Mouse (Mus musculus): ENCODE measurements around the gene Pla2g4e. TPM values are rescaled to one million over a fixed set of nuclear protein-coding genes. Genes with fewer than 3 reads are reported as not detected.

Gene Pla2g4e
- polyA plus RNA-seq, 1 experiment from 2014 or later: 0.37 TPM

DNA sequence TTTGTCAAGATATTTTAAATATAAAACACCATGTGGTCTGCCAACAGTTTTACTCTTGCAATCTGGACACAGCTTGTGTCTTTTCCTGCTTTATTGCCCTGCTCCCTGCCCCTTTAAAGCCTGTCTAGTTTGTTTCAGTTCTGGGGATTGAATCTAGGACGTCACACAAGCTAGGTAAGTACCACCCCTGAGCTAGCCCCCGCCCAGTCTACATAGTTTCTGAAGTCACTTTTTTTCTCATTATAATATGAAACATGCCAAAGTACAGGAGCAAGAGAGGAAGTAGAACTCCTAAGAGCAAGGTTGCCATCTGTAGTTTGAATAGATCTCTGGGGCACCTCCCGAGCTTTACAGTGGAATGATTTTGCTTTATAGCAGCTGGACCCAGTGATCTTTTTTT lies 94.6 kb downstream of the Pla2g4e start:
- Histone ChIP-seq H3K4me3 (no peak overlapping the region), H3K27me3 (no peaks in the 10 kb centered on the region), H3K9ac (no peak overlapping the region), H3K9me3 (no peaks in the 10 kb centered on the region), H3K4me2 (no peak overlapping the region), H3K36me3 (no peaks in the 10 kb centered on the region), H3K27ac (no peak overlapping the region), H3K4me1 (0 out of 2 replicates have a peak, but pooled peaks cover 12% of the 10 kb centered on the region)
- ATAC-seq (ENCODE audit: borderline replicate concordance, extremely low read depth, low FRiP score, low TSS enrichment): no peak
- 74% methylated on average over 3 of the region's 3 CpGs for WGBS

DNA sequence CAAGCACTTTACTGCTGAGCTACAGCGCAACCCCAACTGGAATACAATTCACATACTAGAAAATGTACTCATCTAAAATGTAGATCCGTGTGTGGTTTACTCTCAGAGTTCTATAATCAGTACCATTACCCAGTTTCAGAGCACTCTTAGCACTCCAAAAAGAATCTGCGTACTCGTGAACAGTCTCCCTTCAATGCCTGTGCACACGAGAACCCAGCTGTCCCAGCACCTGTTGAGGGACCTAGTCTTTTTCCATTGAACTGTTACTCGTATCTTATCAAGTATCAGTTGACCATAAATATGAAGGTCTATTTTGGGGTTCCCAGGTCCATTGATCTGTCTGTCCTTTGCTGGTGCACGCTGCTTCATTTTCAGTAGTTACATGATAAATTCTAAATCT lies 95.5 kb downstream of the Pla2g4e start:
- Histone ChIP-seq H3K27me3 (no peaks in the 10 kb centered on the region), H3K4me2 (no peak overlapping the region), H3K9me3 (no peaks in the 10 kb centered on the region), H3K27ac (no peak overlapping the region), H3K36me3 (no peaks in the 10 kb centered on the region), H3K4me1 (0 out of 2 replicates have a peak, but pooled peaks cover 7% of the 10 kb centered on the region), H3K9ac (no peak overlapping the region), H3K4me3 (no peak overlapping the region)
- 84% methylated on average over 7 of the region's 7 CpGs for WGBS
- no peak for ATAC-seq (ENCODE audit: borderline replicate concordance, extremely low read depth, low FRiP score, low TSS enrichment)

DNA sequence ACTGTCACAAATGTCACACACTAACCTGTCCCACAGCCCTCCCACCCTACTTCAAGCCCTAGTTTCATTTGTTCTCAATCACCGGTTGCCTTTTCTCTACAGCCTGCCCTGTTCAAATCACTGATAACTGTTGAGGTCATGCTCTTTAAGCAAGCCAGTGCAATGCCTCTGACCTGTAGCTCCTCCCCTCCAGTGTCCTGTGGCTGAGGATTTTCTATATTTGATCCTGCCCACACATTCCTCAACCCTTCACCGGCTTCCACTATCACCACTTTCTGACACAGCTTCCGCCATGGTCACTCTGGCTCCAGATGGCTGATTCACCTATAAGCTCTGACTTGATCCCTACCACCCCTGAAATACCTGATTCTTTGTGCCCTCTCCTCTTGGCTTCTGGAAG lies 97.1 kb downstream of the Pla2g4e start:
- Histone ChIP-seq H3K9me3 (no peaks in the 10 kb centered on the region), H3K9ac (no peak overlapping the region), H3K4me3 (no peak overlapping the region), H3K36me3 (no peaks in the 10 kb centered on the region), H3K27ac (no peak overlapping the region), H3K4me2 (no peak overlapping the region), H3K27me3 (no peaks in the 10 kb centered on the region), H3K4me1 (no peaks in the 10 kb centered on the region)
- ATAC-seq (ENCODE audit: borderline replicate concordance, extremely low read depth, low FRiP score, low TSS enrichment): no peak
- WGBS: 52% methylated on average over 3 of the region's 3 CpGs

DNA sequence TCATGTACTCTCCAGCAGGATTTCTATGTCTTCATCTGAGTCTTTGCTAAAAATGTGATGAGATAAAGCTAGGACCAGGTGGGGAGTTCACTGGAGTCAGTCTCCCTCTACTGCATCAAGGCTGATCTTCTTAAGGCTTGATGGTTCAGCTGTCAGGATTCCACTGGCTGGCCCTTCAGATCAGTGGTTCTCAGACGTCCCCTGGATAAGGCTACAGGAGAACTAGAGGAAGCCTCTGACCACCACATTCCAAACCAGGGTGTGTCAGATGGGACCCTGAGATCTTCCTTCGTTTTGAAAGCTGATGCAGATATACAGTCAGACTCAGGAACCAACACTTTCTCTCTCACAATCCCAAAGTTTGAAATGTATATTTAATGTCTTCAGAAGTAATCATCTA lies 97.8 kb downstream of the Pla2g4e start:
- no peak overlapping the region for H3K4me2 ChIP-seq
- no peaks in the 10 kb centered on the region for H3K4me1 ChIP-seq

DNA sequence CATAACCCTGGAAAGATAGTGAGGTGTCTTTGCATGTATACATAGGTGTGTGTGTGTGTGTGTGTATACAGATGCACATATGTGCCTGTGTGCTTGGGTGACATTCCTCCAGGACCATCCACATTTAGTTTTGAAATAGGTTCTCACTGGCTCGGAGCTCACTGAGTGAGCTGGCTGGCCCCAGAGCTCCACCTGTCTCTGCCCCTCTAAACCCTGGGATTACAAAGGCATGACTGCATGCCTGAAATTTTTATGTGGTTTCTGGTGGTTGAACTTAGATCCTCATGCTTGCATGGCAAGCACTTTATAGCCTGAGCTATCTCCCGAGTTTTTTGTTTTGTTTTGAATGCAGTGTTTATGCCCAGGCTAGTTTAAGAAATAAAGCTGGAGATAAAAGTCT lies 98.6 kb downstream of the Pla2g4e start:
- ATAC-seq (ENCODE audit: borderline replicate concordance, extremely low read depth, low FRiP score, low TSS enrichment): no peak
- H3K27me3 ChIP-seq: no peaks in the 10 kb centered on the region
- no peak overlapping the region for H3K9ac ChIP-seq
- H3K9me3 ChIP-seq: no peaks in the 10 kb centered on the region
- no peak overlapping the region for H3K4me3 ChIP-seq
- 51% methylated on average over 2 of the region's 2 CpGs for WGBS
- H3K4me1 ChIP-seq: no peaks in the 10 kb centered on the region
- no peak overlapping the region for H3K4me2 ChIP-seq
- H3K27ac ChIP-seq: no peak overlapping the region
- no peaks in the 10 kb centered on the region for H3K36me3 ChIP-seq

More for the DNA sequence above, 97.8 kb downstream of the Pla2g4e start:
- WGBS: 29% methylated on average over 2 of the region's 2 CpGs
- no peak overlapping the region for H3K9ac ChIP-seq
- H3K36me3 ChIP-seq: no peaks in the 10 kb centered on the region
- H3K27ac ChIP-seq: no peak overlapping the region
- no peak overlapping the region for H3K4me3 ChIP-seq
- no peaks in the 10 kb centered on the region for H3K9me3 ChIP-seq
- ATAC-seq (ENCODE audit: borderline replicate concordance, extremely low read depth, low FRiP score, low TSS enrichment): no peak
- H3K27me3 ChIP-seq: no peaks in the 10 kb centered on the region

DNA sequence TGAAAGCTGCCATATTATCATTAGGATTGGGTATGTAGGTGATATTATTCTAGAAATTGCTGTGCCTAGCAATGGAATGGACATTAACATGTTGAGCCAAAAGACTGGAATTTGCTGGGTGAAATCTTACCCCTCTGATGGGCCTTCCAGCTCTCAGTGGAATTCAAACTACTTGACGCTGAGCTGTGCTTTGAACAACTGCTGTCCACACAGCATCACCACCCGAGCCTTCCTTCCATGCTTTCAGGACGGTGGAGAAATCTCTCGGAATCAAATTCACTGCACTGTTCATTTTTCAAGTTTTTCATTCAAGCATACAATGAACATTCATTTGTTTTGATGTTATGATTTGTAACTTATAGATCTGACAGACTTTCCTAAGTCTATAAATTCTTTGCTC lies 100.7 kb downstream of the Pla2g4e start:
- WGBS: 75% methylated on average over 4 of the region's 4 CpGs

DNA sequence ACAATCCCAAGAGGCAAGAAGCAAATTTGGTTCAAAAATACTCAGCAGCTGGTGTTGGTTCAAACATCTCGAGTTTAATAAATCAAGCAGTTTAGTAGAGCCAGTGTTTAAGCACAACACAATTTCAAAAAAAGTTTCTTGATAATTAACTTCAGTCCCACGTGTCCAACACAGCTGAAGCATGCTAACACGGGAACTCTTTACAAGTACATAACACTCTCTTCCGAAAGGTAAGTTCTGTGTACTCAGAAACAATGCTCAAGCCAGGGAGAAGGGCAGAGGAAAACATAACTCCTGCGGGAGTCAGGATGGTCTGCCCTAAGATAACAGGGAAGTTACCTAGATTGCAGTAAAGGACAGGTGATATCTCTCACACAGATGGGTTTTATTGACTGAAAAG lies 102.8 kb downstream of the Pla2g4e start:
- H3K9ac ChIP-seq: no peak overlapping the region
- H3K4me1 ChIP-seq: peaks cover 10% of the 10 kb centered on the region; the same call in 1 of the 2 replicates
- WGBS: 78% methylated on average over 5 of the region's 5 CpGs
- no peak overlapping the region for H3K4me2 ChIP-seq
- H3K36me3 ChIP-seq: no peaks in the 10 kb centered on the region
- ATAC-seq (ENCODE audit: borderline replicate concordance, extremely low read depth, low FRiP score, low TSS enrichment): no peak
- no peak overlapping the region for H3K4me3 ChIP-seq
- no peaks in the 10 kb centered on the region for H3K9me3 ChIP-seq
- no peak overlapping the region for H3K27ac ChIP-seq
- H3K27me3 ChIP-seq: no peaks in the 10 kb centered on the region

More for the DNA sequence above, 100.7 kb downstream of the Pla2g4e start:
- Histone ChIP-seq H3K9me3 (no peaks in the 10 kb centered on the region), H3K4me2 (no peak overlapping the region), H3K4me1 (peaks cover 10% of the 10 kb centered on the region; the same call in 1 of the 2 replicates), H3K27ac (no peak overlapping the region), H3K4me3 (no peak overlapping the region), H3K9ac (no peak overlapping the region), H3K36me3 (no peaks in the 10 kb centered on the region), H3K27me3 (no peaks in the 10 kb centered on the region)
- no peak for ATAC-seq (ENCODE audit: borderline replicate concordance, extremely low read depth, low FRiP score, low TSS enrichment)

DNA sequence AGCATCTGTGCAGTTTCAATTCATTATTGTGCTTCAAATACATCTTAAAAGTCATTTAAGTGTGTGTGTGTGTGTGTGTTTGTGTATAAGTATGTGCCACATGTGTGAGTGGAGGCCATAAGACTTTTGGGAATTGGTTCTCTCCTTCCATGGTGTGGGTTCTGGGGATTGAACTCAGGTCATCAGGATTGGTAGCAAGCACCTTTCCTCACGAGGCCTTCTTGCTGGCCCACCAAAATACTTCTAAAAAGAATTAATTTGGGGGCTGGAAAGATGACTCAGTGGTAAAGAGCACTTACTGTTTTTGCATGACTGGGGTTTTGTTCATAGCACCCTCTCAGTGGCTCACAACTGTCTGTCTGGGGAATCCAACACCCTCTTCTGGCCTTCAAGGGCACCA lies 103.5 kb downstream of the Pla2g4e start:
- WGBS: 82% methylated on average over 1 of the region's 1 CpGs
- Histone ChIP-seq H3K4me3 (no peak overlapping the region), H3K4me2 (no peak overlapping the region), H3K9me3 (no peaks in the 10 kb centered on the region), H3K4me1 (peaks cover 10% of the 10 kb centered on the region; the same call in 1 of the 2 replicates), H3K36me3 (no peaks in the 10 kb centered on the region), H3K27ac (no peak overlapping the region), H3K9ac (no peak overlapping the region), H3K27me3 (no peaks in the 10 kb centered on the region)
- ATAC-seq (ENCODE audit: borderline replicate concordance, extremely low read depth, low FRiP score, low TSS enrichment): no peak

DNA sequence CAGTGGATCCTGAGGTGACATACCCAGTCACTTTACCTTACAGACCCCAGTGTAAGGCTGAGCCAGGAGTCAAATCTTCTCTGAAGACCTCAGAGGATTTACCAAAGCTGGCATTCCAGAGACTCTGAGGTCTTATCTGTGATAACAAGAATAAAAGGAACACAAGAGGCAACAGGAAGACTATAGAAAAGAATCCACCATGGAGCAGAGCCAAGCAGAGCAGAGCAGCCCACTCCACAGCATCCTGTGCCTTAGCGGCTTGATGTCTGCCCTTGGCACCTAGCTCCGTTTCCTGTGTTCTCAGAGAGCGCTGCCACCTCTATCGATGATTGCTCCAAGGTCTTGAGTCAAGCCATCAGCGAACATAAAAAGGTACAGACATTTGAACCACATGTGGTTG lies 104.8 kb downstream of the Pla2g4e start:
- WGBS: 63% methylated on average over 5 of the region's 5 CpGs
- Histone ChIP-seq H3K27ac (peak overlapping the region; percentile 35; the same call in 1 of the 2 replicates), H3K4me3 (no peak overlapping the region), H3K9ac (no peak overlapping the region), H3K4me2 (no peak overlapping the region), H3K9me3 (no peaks in the 10 kb centered on the region), H3K4me1 (peaks cover 10% of the 10 kb centered on the region; the same call in 1 of the 2 replicates), H3K27me3 (no peaks in the 10 kb centered on the region), H3K36me3 (no peaks in the 10 kb centered on the region)
- no peak for ATAC-seq (ENCODE audit: borderline replicate concordance, extremely low read depth, low FRiP score, low TSS enrichment)

DNA sequence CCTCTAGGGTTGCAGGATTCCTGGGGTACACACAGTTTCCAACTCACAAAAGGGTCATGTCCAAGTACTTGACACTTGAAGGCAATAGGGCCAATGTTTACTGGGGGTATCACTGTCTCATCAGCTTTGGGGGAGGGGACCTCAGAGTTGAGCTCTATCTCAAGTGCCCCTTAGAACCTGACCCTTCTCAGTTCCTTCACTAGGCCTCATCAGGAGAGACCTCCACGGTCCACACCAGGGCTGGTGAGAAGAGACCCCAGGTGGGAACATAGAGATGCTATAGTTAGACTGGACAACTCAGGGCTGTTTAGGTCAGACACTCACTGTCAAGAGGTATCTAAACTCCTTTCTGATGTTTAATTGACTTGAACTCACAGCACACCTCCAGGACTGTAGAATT lies 106.0 kb downstream of the Pla2g4e start:
- peaks cover 16% of the 10 kb centered on the region for H3K4me1 ChIP-seq
- no peak overlapping the region for H3K4me3 ChIP-seq
- H3K4me2 ChIP-seq: no peak overlapping the region
- 80% methylated on average over 1 of the region's 1 CpGs for WGBS
- no peak overlapping the region for H3K27ac ChIP-seq
- H3K27me3 ChIP-seq: no peaks in the 10 kb centered on the region
- no peak overlapping the region for H3K9ac ChIP-seq
- no peaks in the 10 kb centered on the region for H3K9me3 ChIP-seq
- no peak for ATAC-seq (ENCODE audit: borderline replicate concordance, extremely low read depth, low FRiP score, low TSS enrichment)
- H3K36me3 ChIP-seq: no peaks in the 10 kb centered on the region

DNA sequence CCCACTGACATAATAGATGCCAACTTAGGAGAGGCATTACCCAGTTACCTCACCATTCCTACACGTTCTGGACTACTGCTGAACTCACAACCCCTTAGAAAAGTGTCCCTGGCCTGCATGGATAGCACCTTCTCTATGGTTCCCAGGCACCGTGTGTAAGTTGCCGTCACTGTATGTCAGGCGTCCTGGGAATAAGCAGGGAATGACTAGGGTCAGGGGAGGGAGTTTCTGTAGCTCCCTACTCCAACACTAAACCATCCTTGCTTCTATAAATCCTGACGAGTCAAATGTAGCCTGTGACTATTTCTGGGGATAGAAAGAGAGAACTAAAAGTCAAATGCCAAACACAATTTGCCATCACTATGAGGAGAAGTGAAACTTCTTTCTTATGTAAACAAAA lies 107.9 kb downstream of the Pla2g4e start:
- Histone ChIP-seq H3K9me3 (no peaks in the 10 kb centered on the region), H3K36me3 (no peaks in the 10 kb centered on the region), H3K9ac (no peak overlapping the region), H3K4me3 (no peak overlapping the region), H3K4me1 (peaks cover 16% of the 10 kb centered on the region), H3K27ac (no peak overlapping the region), H3K27me3 (no peaks in the 10 kb centered on the region), H3K4me2 (no peak overlapping the region)
- ATAC-seq (ENCODE audit: borderline replicate concordance, extremely low read depth, low FRiP score, low TSS enrichment): no peak
- 55% methylated on average over 5 of the region's 5 CpGs for WGBS

DNA sequence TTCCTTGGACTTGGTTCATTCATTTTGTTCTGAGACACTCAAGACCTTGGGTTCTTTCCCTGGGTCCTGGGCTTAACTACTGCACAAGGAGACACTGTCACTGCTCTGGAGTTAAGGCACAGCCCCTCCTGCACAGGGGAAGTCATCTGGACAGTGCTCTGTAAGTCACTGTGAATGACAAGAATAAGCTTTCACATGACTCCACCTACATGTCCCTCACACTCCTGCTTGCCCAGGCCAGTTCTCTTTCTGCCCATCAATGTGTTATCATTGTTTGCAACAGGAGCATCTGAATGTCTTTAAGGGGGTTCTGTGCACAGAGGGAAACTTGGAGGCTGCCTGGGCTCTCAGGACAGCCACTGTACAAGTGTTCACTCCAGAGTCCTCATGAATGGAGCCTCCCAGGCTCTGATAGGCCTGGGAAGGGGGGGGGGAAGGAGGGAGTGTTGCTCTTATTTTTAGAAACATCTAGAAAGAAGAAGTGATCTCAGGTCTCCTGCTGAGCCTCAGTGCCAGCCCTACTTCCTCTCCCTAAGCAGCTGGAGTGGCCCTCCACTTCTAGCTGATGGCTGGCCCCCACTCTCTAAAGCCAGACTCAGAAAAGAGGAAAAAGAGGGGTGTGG lies 110.6 kb downstream of the Pla2g4e start:
- no peaks in the 10 kb centered on the region for H3K27me3 ChIP-seq
- peaks cover 15% of the 10 kb centered on the region for H3K4me1 ChIP-seq
- H3K27ac ChIP-seq: 0 out of 2 replicates have a peak overlapping the region, but pooled peaks have one; percentile 37
- no peak for ATAC-seq (ENCODE audit: borderline replicate concordance, extremely low read depth, low FRiP score, low TSS enrichment)
- no peaks in the 10 kb centered on the region for H3K36me3 ChIP-seq
- H3K4me2 ChIP-seq: no peak overlapping the region
- H3K9ac ChIP-seq: no peak overlapping the region
- no peaks in the 10 kb centered on the region for H3K9me3 ChIP-seq
- no peak overlapping the region for H3K4me3 ChIP-seq

DNA sequence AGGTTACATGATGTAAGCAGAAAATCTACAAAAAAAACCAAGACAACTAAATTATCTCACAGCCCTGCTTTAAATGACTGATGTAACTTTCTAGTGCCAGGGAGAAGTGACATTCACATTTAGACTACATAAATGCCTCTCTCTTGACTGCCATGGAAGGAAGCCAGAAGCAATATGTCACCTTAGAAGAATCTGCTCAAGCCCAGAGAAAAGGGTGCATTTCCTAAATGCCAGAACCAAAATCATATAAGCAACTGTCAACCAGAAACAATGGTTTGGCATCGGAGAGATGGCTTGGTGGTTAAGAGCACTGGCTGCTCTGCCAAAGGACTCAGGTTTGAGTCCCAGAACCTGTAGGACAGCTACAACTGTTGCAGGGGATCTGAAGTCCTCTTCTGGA lies 113.3 kb downstream of the Pla2g4e start:
- Histone ChIP-seq H3K27me3 (no peaks in the 10 kb centered on the region), H3K27ac (peak overlapping the region; percentile 2; the same call in 1 of the 2 replicates), H3K4me2 (no peak overlapping the region), H3K9me3 (no peaks in the 10 kb centered on the region), H3K4me1 (peaks cover 37% of the 10 kb centered on the region), H3K9ac (no peak overlapping the region), H3K36me3 (no peaks in the 10 kb centered on the region), H3K4me3 (no peak overlapping the region)
- ATAC-seq (ENCODE audit: borderline replicate concordance, extremely low read depth, low FRiP score, low TSS enrichment): no peak
- WGBS: 55% methylated on average over 1 of the region's 1 CpGs
